Mouse (Mus musculus) frontal cortex, adult 2 months (tissue): Measurements from ENCODE around the gene Gm9125. TPM values are rescaled to one million over a fixed set of nuclear protein-coding genes. Genes with fewer than 3 reads are reported as not detected.
"Not testable (repeated sequence)": the region's sequence is repeated elsewhere in the genome, so short reads cannot be mapped to it uniquely, and the experiment has no call there.

Experiments
- DNase-seq, 2 experiments: peaks; one replicate each; pipeline ENCODE4 v3.0.0; 2022; ENCODE audit warnings: low spot score in 1 of 2; ENCODE audit errors: extremely low spot score in 1 of 2
- polyA plus RNA-seq: library from polyadenylated mRNA; depleted of rRNA; stranded (reverse); fragments of >200 nt; gene quantifications from 2 replicates; pipeline ENCODE4 v1.2.3, GENCODE M21; 2012; rRNA removed

The Gm9125 gene
- polyA plus RNA-seq: not detected in 2 replicates

GRCm38 (mm10) chr3:94054785-94055184, at the start of gene Gm9125:
Gene Gm9125 (minus strand): TSS chr3:94054885.
- not testable (repeated sequence) for DNase-seq

GRCm38 (mm10) chr3:94072544-94072943, 17.9 kb upstream of the Gm9125 start, which contains the start of gene Gm10697:
Gene Gm10697 (minus strand): TSS chr3:94072644.
- not testable (repeated sequence) for DNase-seq

- DNase-seq: not testable (repeated sequence)
Measured at GRCm38 (mm10) chr3:94049566-94050121, 5.0 kb downstream of the Gm9125 start.

DNA sequence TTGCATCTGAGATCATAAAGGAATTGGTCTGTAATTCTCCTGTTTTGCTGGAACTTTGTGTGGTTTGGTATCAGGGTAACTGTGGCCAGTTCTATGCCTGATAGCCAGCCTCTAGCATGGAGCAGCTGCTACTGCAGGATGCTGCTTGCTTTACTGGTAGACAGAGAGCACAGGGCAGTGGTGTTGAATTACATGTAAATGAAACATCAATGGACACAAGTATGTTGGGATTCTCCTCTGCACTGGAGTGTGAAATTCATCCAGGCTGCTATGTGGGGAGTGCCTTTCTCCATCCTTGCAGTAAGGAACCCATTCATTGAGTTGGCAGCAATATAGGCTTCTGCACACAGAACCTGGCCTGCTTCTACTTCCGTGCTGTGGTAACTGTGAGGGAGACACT, 16.4 kb downstream of the Gm9125 start:
- not testable (repeated sequence) for DNase-seq

- DNase-seq: not testable (repeated sequence)
Measured at GRCm38 (mm10) chr3:94034400-94034799, 20.3 kb downstream of the Gm9125 start.

Other genes starting within 250 kb of the Gm9125 start
- not detected in 2 replicates for gene Tdpoz3, start 228.9 kb downstream of the Gm9125 start, polyA plus RNA-seq
- not detected in 2 replicates for gene Gm9117, start 111.3 kb downstream of the Gm9125 start, polyA plus RNA-seq
- not detected in 2 replicates for gene Tdpoz5, start 93.6 kb downstream of the Gm9125 start, polyA plus RNA-seq
- not detected in 2 replicates for gene Gm10697, start 17.8 kb upstream of the Gm9125 start, polyA plus RNA-seq
- gene Gm10696, start 123.3 kb upstream of the Gm9125 start, polyA plus RNA-seq: not detected in 2 replicates
- gene Gm5286, start 141.8 kb upstream of the Gm9125 start, polyA plus RNA-seq: not detected in 2 replicates
- not detected in 2 replicates for gene Gm4778, start 209.2 kb upstream of the Gm9125 start, polyA plus RNA-seq